22 mouse cellular contexts compared by ENCODE assay signal in genomic region chr15:25802194-25802593, GRCm38 (mm10). TPM values are rescaled to one million over a fixed set of nuclear protein-coding genes. Genes with fewer than 3 reads are reported as not detected.
A peak's percentile ranks its signal among the peaks of the same experiment; 100 is the strongest.
DNase-seq lines count a peak whose midpoint lies in the region; ATAC-seq lines count a peak whose summit lies in the region.
"Had no signal": no experiment of that assay in that cellular context is flagged by ENCODE, and none has a peak within 500 bp of the region (broad histone marks: within the 10 kb centered on the region; RNA-seq: fewer than 3 reads in every experiment).

No protein-coding gene starts in this region.

- H3K4me3 ChIP-seq in forebrain, embryonic 14.5 days (ENCODE audit: low read depth, low read length): no peak overlapping the region
- no peak overlapping the region for H3K4me3 ChIP-seq in forebrain, embryonic 10.5 days
- H3K4me3 ChIP-seq in hindbrain, embryonic 12.5 days: no peak overlapping the region
- H3K4me3 ChIP-seq: embryonic facial prominence, embryonic 10.5 days; heart, embryonic 10.5 days; intestine, embryonic 15.5 days had no signal

- peak; percentile 41 for DNase-seq in forebrain, embryonic 14.5 days (ENCODE audit: low spot score)
- no peak for DNase-seq in forebrain, embryonic 10.5 days (ENCODE audit: extremely low spot score, low spot score)
- no peak for DNase-seq in frontal cortex, postnatal 10 days (ENCODE audit: low spot score in 2 of 2)
- peak; percentile 39 for DNase-seq in lung, postnatal 10 days
- no peak for DNase-seq in lung, postnatal 14 days
- DNase-seq in brain, adult 2 months (ENCODE audit: low read depth, low spot score): peak; percentile 65
- DNase-seq: adrenal gland, adult 8-10 months; adrenal gland, postnatal 36 days; B cell, adult 2 months; cerebellum, adult 2 months; cerebellum, postnatal 10 days; gastrocnemius, postnatal 36 days; heart, adult 18-20 months; heart, postnatal 10 days had no signal

- H3K4me1 ChIP-seq in forebrain, embryonic 14.5 days (ENCODE audit: control insufficient read depth, insufficient read depth, low read length): no peaks in the 10 kb centered on the region
- no peaks in the 10 kb centered on the region for H3K4me1 ChIP-seq in forebrain, embryonic 10.5 days
- H3K4me1 ChIP-seq in hindbrain, embryonic 12.5 days: no peaks in the 10 kb centered on the region
- H3K4me1 ChIP-seq: embryonic facial prominence, embryonic 10.5 days; heart, embryonic 10.5 days; intestine, embryonic 15.5 days had no signal

- no peak overlapping the region for H3K27ac ChIP-seq in forebrain, embryonic 14.5 days (ENCODE audit: low read depth, low read length)
- no peak overlapping the region for H3K27ac ChIP-seq in forebrain, embryonic 10.5 days
- H3K27ac ChIP-seq in hindbrain, embryonic 12.5 days: no peak overlapping the region
- H3K27ac ChIP-seq: embryonic facial prominence, embryonic 10.5 days; heart, embryonic 10.5 days; hindbrain, embryonic 14.5 days; intestine, embryonic 15.5 days had no signal

- H3K9me3 ChIP-seq in forebrain, embryonic 14.5 days (replicated peaks; ENCODE audit: control insufficient read depth, low read length): no peaks in the 10 kb centered on the region
- no peaks in the 10 kb centered on the region for H3K9me3 ChIP-seq in forebrain, embryonic 10.5 days
- no peaks in the 10 kb centered on the region for H3K9me3 ChIP-seq in hindbrain, embryonic 12.5 days (replicated peaks)
- H3K9me3 ChIP-seq: embryonic facial prominence, embryonic 10.5 days; heart, embryonic 10.5 days; intestine, embryonic 15.5 days had no signal

- WGBS in forebrain, embryonic 14.5 days: 77% methylated on average over 8 of the region's 8 CpGs
- 89% methylated on average over 8 of the region's 8 CpGs for WGBS in forebrain, embryonic 10.5 days
- WGBS in hindbrain, embryonic 12.5 days: 90% methylated on average over 8 of the region's 8 CpGs

- no peak for ATAC-seq in forebrain, embryonic 14.5 days
- peak; percentile 61 for ATAC-seq in frontal cortex, adult (ENCODE audit: low TSS enrichment)
- no peak for ATAC-seq in hindbrain, embryonic 12.5 days (ENCODE audit: low FRiP score)
- ATAC-seq: CD4-positive, CD25-positive, alpha-beta regulatory T cell, adult 4 months; intestine, embryonic 15.5 days had no signal

- no peaks in the 10 kb centered on the region for H3K27me3 ChIP-seq in forebrain, embryonic 14.5 days (replicated peaks; ENCODE audit: control insufficient read depth, insufficient read depth, low read length)
- H3K27me3 ChIP-seq in forebrain, embryonic 10.5 days (ENCODE audit: poor library complexity, severe bottlenecking): no peaks in the 10 kb centered on the region
- H3K27me3 ChIP-seq in hindbrain, embryonic 12.5 days: no peaks in the 10 kb centered on the region
- H3K27me3 ChIP-seq: intestine, embryonic 15.5 days had no signal

- peaks cover 87% of the 10 kb centered on the region for H3K36me3 ChIP-seq in forebrain, embryonic 14.5 days (ENCODE audit: control insufficient read depth, insufficient read depth, low read length)
- peaks cover 100% of the 10 kb centered on the region for H3K36me3 ChIP-seq in forebrain, embryonic 10.5 days (replicated peaks)
- peaks cover 78% of the 10 kb centered on the region for H3K36me3 ChIP-seq in hindbrain, embryonic 12.5 days
- H3K36me3 ChIP-seq: G1E had no signal

- no peak overlapping the region for H3K4me2 ChIP-seq in forebrain, embryonic 14.5 days (ENCODE audit: low read length)
- H3K4me2 ChIP-seq in hindbrain, embryonic 12.5 days (replicated peaks): no peak overlapping the region
- H3K4me2 ChIP-seq: hindbrain, embryonic 14.5 days; intestine, embryonic 15.5 days had no signal

- H3K9ac ChIP-seq in forebrain, embryonic 14.5 days (ENCODE audit: low read length): no peak overlapping the region
- H3K9ac ChIP-seq in hindbrain, embryonic 12.5 days: no peak overlapping the region
- H3K9ac ChIP-seq: hindbrain, embryonic 14.5 days; intestine, embryonic 15.5 days had no signal

RNA-seq across cellular contexts. Expression of gene Retreg1, which starts 40.8 kb away (rescaled TPM):
- polyA plus RNA-seq in forebrain, embryonic 14.5 days (2014; fragmentation: Nextera tagmentation; extraction: Ambion mirVana): 6.7 and 8.1 TPM in 2 replicates
- 1.6 and 1.8 TPM in 2 replicates for polyA plus RNA-seq in forebrain, embryonic 10.5 days (2016; fragmentation: Nextera tagmentation; extraction: Ambion mirVana)
- 4.5 and 4.7 TPM in 2 replicates for polyA plus RNA-seq in hindbrain, embryonic 12.5 days (2016; fragmentation: Nextera tagmentation; extraction: Ambion mirVana)
- polyA plus RNA-seq: G1E had no signal

Comparison
In these comparisons a context has a peak if more than half of its experiments do, and no peak if none do; other contexts are left out.
1. DNase-seq: peak in forebrain, embryonic 14.5 days (single experiment), lung, postnatal 10 days (single experiment) and brain, adult 2 months (single experiment); none in forebrain, embryonic 10.5 days (single experiment), frontal cortex, postnatal 10 days (0 of 2) and lung, postnatal 14 days (single experiment).